Mouse (Mus musculus) lung, embryonic 14.5 days (tissue): ENCODE data around the gene Kctd5. TPM values are rescaled to one million over a fixed set of nuclear protein-coding genes. Genes with fewer than 3 reads are reported as not detected.

Experiments
- ATAC-seq: fragments of 200-750 bp; cut with Nextera tagmentation; 2 replicates; pipeline ENCODE4 v1.8.0; 2017; ENCODE audit warnings: mild to moderate bottlenecking, moderate TSS enrichment, moderate library complexity; ENCODE audit not compliant: insufficient read depth
- DNase-seq: peaks from one replicate; pipeline ENCODE4 v3.0.0-alpha.2; 2015
- H3K27ac ChIP-seq: fragments of 300-500 bp; sonication (generic); 2 replicates; pipeline ENCODE4 v1.5.1; 2014; ENCODE audit warnings: low read depth, mild to moderate bottlenecking, moderate library complexity
- H3K27me3 ChIP-seq: fragments of 300-500 bp; sonication (generic); 2 replicates; pipeline ENCODE4 v1.6.1; 2014; ENCODE audit warnings: low read length, control low read depth; ENCODE audit not compliant: insufficient read depth
- H3K36me3 ChIP-seq: fragments of 300-500 bp; sonication (generic); 2 replicates; pipeline ENCODE4 v1.6.1; 2014; ENCODE audit warnings: control low read depth; ENCODE audit not compliant: insufficient read depth
- H3K4me1 ChIP-seq: fragments of 300-500 bp; sonication (generic); 2 replicates; pipeline ENCODE4 v1.6.1; 2014; ENCODE audit warnings: antibody characterized with exemption, control low read depth; ENCODE audit not compliant: insufficient read depth
- H3K4me2 ChIP-seq: fragments of 300-500 bp; sonication (generic); 2 replicates; pipeline ENCODE4 v1.6.1; 2014; ENCODE audit warnings: mild to moderate bottlenecking
- H3K4me3 ChIP-seq: fragments of 300-500 bp; sonication (generic); 2 replicates; pipeline ENCODE4 v1.5.1; 2014; ENCODE audit warnings: low read depth, low read length
- H3K9ac ChIP-seq: fragments of 300-500 bp; sonication (generic); 2 replicates; pipeline ENCODE4 v1.6.1; 2014
- H3K9me3 ChIP-seq: fragments of 300-500 bp; sonication (generic); 2 replicates; pipeline ENCODE4 v1.6.1; 2016; ENCODE audit warnings: low read depth, low read length, control low read depth
- CTCF ChIP-seq: IDR thresholded peaks from 2 replicates; pipeline ENCODE4 v1.5.1; 2016; ENCODE audit warnings: antibody characterized with exemption, low read depth
- WGBS: fragments of 180-500 bp; shearing (Covaris S2); extraction: QIAGEN DNeasy Blood & Tissue Kit; methylation state at CpG from one replicate; pipeline ENCODE4 v1.1.7; 2014; 5-methylcytosine and 5-hydroxymethylcytosine counted together
- polyA plus RNA-seq: library from polyadenylated mRNA; unstranded; fragments of >200 nt; fragmentation: Nextera tagmentation; extraction: Ambion mirVana; gene quantifications from 2 replicates; pipeline ENCODE4 v1.2.1, GENCODE M21; 2014

Gene Kctd5
- polyA plus RNA-seq, 1 experiment from 2014 or later, result 69.6 TPM

DNA sequence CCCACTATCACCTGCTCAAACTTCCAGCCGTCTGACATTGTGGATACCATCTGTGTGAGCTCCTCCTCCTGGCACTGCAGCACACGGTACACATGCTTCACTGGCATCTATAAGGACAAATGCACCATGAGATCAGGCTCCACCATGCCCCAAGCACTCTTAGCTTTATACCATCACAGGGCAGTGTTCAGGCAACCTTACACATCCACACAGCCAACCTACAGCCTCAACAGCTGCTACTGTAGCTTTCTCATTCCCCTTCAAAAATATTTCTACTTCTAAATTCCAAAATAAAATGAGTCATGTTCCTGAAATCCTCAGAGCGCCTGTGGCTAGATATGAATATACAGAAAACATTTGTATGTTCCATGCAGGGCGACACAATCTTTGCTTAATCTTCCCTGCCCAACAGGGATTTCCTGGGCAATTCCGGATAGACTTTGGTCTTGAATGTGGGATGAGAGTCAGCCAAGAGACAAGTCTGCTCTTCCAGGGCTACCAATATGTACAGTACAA is 15.5 kb downstream of the Kctd5 start:
- no peak for ATAC-seq
- no peak for DNase-seq
- WGBS, result 90% methylated on average over 5 of the region's 5 CpGs
- Histone ChIP-seq H3K4me2 (no peak overlapping the region), H3K4me3 (no peak overlapping the region), H3K4me1 (no peaks in the 10 kb centered on the region), H3K27ac (no peak overlapping the region), H3K9me3 (no peaks in the 10 kb centered on the region), H3K27me3 (no peaks in the 10 kb centered on the region), H3K36me3 (peaks cover 77% of the 10 kb centered on the region), H3K9ac (no peak overlapping the region)
- no peak for TF ChIP-seq CTCF

DNA sequence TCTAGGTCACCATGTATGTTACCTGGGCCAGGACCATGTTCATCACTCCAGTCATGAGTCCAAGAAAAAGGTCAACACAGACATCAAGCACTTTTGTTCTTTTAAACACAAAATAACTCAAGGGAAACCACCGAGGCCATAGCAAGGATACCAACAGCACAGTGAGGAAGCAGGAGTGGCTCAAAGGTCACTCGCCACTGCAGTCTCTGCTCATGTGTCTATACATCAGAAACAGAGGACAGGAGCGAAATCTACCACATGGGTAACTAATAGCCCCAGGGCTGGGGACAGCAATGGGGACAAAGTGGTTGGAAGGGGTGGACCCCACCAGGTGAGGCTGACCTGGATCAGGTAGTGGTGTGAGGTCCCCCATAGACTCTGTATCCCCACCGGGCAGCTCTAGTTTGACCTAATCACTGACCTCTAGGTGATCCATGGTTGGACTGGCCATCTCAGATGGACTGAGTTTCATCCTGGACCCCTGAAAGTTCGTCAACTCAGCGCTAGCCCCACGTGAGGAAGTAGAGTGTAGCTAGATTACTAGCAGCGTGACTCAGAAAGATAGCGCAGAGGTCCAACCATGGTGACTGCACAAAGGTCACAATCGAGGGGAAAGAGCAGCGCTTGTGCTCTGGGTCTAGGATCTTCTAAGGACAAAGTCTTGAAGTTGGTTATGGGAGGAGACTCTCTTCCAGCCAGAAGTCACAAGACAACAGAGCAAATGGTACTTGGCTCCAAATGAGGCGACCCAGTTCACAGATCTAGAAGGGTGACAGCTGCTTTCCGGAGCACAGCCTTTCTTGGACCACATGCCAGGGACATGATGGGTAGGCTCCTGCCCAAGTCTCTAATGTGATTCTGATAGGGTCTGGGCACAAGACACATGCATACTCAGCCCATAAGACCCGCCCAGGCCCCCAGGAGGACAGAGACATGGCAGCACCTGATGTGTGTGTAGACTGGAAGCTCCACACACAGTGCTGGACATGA is 16.4 kb downstream of the Kctd5 start:
- 90% methylated on average over 14 of the region's 14 CpGs for WGBS
- Histone ChIP-seq H3K9me3 (no peaks in the 10 kb centered on the region), H3K4me2 (no peak overlapping the region), H3K27ac (no peak overlapping the region), H3K9ac (no peak overlapping the region), H3K4me1 (no peaks in the 10 kb centered on the region), H3K36me3 (peaks cover 82% of the 10 kb centered on the region), H3K27me3 (no peaks in the 10 kb centered on the region), H3K4me3 (no peak overlapping the region)
- ATAC-seq (no peak), DNase-seq (no peak)
- no peak for TF ChIP-seq CTCF

DNA sequence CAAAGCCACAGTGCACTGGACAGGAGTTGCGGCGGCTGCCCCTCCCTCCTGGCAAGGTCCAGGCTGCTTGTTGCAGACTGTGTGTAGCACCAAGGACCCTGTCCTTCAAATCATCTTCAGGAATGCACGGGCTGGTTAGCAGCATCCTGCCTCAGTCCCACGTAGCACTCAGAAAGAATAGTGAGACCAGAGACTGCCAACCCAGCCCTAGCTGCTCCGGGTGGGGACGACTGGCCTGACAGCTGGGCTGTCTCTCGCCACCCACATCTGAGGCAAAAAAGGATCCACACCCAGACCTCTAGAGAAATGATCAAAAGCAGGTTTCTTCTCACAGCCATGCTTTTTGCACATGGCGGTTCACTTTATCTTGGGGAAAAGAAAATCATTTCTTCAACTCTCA is 24.3 kb downstream of the Kctd5 start:
- DNase-seq, result no peak
- Histone ChIP-seq H3K36me3 (peaks cover 69% of the 10 kb centered on the region), H3K4me1 (no peaks in the 10 kb centered on the region), H3K9me3 (no peaks in the 10 kb centered on the region), H3K4me2 (no peak overlapping the region), H3K4me3 (no peak overlapping the region), H3K27me3 (no peaks in the 10 kb centered on the region), H3K27ac (no peak overlapping the region), H3K9ac (no peak overlapping the region)
- no peak for TF ChIP-seq CTCF
- WGBS, result 87% methylated on average over 8 of the region's 8 CpGs
- ATAC-seq, result no peak

GRCm38 (mm10) chr17:24048053-24048452 is 25.2 kb downstream of the Kctd5 start:
- DNase-seq (no peak), ATAC-seq (no peak)
- Histone ChIP-seq H3K9ac (no peak overlapping the region), H3K4me1 (no peaks in the 10 kb centered on the region), H3K9me3 (no peaks in the 10 kb centered on the region), H3K27me3 (no peaks in the 10 kb centered on the region), H3K4me2 (no peak overlapping the region), H3K27ac (no peak overlapping the region), H3K4me3 (no peak overlapping the region), H3K36me3 (peaks cover 60% of the 10 kb centered on the region)
- 69% methylated on average over 5 of the region's 5 CpGs for WGBS
- no peak for TF ChIP-seq CTCF

- Histone ChIP-seq H3K27ac (no peak overlapping the region), H3K4me1 (no peaks in the 10 kb centered on the region), H3K9me3 (no peaks in the 10 kb centered on the region), H3K4me2 (no peak overlapping the region), H3K4me3 (no peak overlapping the region), H3K36me3 (peaks cover 43% of the 10 kb centered on the region), H3K27me3 (no peaks in the 10 kb centered on the region), H3K9ac (no peak overlapping the region)
- no peak for DNase-seq
- WGBS, result 27% methylated on average over 5 of the region's 5 CpGs
- ATAC-seq, result no peak
- TF ChIP-seq CTCF, result no peak
These were observed 27.3 kb downstream of the Kctd5 start for GRCm38 (mm10) chr17:24046026-24046425.

DNA sequence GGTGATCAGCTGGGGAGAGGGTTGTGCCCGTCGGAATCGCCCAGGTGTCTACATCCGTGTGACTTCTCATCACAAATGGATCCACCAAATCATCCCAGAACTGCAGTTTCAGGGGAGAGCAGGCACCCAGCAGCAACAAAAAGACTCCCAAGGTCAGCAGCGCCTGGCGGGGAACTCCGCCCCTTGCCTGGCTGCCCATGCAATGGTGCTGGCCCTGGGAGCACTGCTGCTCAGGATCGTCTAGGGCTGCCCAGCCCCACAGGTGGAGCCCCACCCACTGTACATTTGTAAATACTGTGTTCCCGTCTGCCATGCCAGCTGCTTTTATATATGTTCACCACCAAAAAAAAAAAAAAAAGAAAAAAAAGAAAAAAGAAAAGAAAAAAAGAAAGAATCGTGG is 27.7 kb downstream of the Kctd5 start:
- H3K4me2 ChIP-seq, result no peak overlapping the region
- H3K9me3 ChIP-seq, result no peaks in the 10 kb centered on the region
- no peaks in the 10 kb centered on the region for H3K4me1 ChIP-seq
- TF ChIP-seq CTCF, result no peak
- H3K4me3 ChIP-seq, result no peak overlapping the region
- DNase-seq (no peak), ATAC-seq (no peak)
- no peaks in the 10 kb centered on the region for H3K27me3 ChIP-seq
- H3K36me3 ChIP-seq, result peaks cover 39% of the 10 kb centered on the region
- H3K9ac ChIP-seq, result no peak overlapping the region
- 75% methylated on average over 10 of the region's 10 CpGs for WGBS
- no peak overlapping the region for H3K27ac ChIP-seq

DNA sequence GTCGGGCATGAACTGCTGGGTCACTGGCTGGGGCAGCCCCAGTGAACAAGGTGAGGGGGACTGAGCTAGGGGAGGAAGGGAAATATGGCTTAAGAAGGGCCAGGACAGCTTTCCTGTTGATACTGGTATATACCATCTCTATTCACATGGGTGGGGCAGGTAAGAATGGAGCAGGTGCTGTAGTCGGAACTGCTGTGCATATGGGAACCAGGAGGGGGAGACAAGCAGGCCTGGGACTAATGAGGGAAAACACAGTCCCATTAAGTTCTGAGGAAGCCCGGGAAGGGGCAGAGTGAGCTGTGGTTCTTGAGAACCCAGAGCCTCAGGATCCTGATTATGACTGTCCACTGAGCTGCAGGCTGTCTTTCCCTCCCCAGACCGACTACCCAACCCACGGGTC is 28.8 kb downstream of the Kctd5 start:
- DNase-seq (no peak), ATAC-seq (no peak)
- H3K4me3 ChIP-seq, result no peak overlapping the region
- H3K27me3 ChIP-seq, result no peaks in the 10 kb centered on the region
- H3K36me3 ChIP-seq, result peaks cover 29% of the 10 kb centered on the region
- no peaks in the 10 kb centered on the region for H3K4me1 ChIP-seq
- 64% methylated on average over 5 of the region's 5 CpGs for WGBS
- no peak overlapping the region for H3K27ac ChIP-seq
- H3K9ac ChIP-seq, result no peak overlapping the region
- TF ChIP-seq CTCF, result peak; percentile 29
- H3K9me3 ChIP-seq, result no peaks in the 10 kb centered on the region
- H3K4me2 ChIP-seq, result no peak overlapping the region
